In the genomic region with DNA sequence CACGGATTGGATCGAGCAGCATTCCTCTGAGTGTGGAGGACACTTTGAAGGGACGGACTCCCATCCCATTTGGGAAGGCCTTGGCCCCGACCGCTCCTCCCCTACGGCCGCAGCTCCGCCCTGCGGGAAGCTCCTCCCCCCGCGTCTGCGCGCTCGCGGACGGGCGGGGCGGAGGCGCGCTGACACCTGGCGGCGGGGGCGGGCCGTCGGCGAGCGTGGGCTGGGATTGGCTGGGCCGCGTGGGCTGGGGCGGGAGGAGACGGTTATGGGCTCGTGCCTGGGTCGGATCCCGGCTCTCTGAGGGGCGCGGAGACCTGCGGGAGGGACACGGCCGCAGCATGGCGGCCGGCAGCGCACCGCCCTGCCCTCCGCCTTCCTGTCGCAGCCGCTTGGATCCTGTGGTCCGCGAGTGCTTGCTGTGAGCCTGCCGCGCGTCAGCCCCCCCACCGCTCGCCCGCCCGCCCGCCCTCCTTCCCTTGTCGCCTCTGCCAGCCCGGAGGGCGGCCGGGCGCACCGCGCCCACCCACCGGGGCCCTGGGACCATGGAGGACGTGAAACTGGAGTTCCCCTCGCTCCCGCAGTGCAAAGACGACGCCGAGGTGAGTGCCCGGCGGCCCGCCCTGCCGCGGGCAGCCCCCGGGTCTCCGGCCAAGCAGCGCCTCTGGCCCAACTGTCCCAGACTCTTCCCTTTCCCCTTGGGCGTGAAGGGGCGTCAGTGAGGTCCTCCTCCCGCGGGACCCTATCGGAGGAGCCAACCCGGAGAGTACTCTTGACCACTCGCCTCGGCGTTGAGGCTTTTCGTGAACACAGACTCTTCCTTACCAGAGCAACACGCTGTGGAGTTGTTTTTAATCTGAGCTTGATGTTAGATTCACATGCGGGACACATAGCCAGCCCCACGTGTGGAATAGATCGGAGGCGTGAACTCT, we compare ENCODE assay signal across 8 mouse cellular contexts. TPM values are rescaled to one million over a fixed set of nuclear protein-coding genes. Genes with fewer than 3 reads are reported as not detected.
DNase-seq lines count a peak whose midpoint lies in the region; ATAC-seq lines count a peak whose summit lies in the region.

A gene (plus strand): TSS at position 163 of the 929 bp plus-strand sequence.

- peak within 1 kb of the TSS; percentile 79 for H3K27ac ChIP-seq in hindbrain, embryonic 15.5 days (replicated peaks)

- H3K36me3 ChIP-seq in hindbrain, embryonic 15.5 days, result peaks cover 19% of the 10 kb centered on the region

- H3K9ac ChIP-seq in hindbrain, embryonic 15.5 days, result peak within 1 kb of the TSS; percentile 72

- peaks cover 16% of the 10 kb centered on the region for H3K4me1 ChIP-seq in hindbrain, embryonic 15.5 days (replicated peaks)

- ATAC-seq in hindbrain, embryonic 15.5 days (ENCODE audit: low FRiP score, low read depth), result peak; percentile 99

- no peaks in the 10 kb centered on the region for H3K27me3 ChIP-seq in hindbrain, embryonic 15.5 days

- WGBS in hindbrain, embryonic 15.5 days, result under 1% methylated on average over 51 of the region's 93 CpGs

- no peaks in the 10 kb centered on the region for H3K9me3 ChIP-seq in hindbrain, embryonic 15.5 days

- peak within 1 kb of the TSS; percentile 88 for H3K4me3 ChIP-seq in hindbrain, embryonic 15.5 days

- peak; percentile 93 for DNase-seq in R1 (ENCODE audit: low read depth, low spot score)
- DNase-seq in cerebellum, postnatal 25 days, result peak; percentile 97 to 99
- DNase-seq in frontal cortex, postnatal 36 days (ENCODE audit: low spot score in 2 of 2), result peak; percentile 90 to 92
- DNase-seq in left cerebral cortex, adult 11 months (ENCODE audit: low spot score), result peak; percentile 86
- peak; percentile 98 for DNase-seq in lung, postnatal 4 days
- DNase-seq in retina, postnatal 7 days (ENCODE audit: low read depth, low spot score), result peak; percentile 86
- peak; percentile 92 for DNase-seq in urinary bladder, adult 2 months (ENCODE audit: low spot score)

- peak within 1 kb of the TSS; percentile 74 for H3K4me2 ChIP-seq in hindbrain, embryonic 15.5 days

RNA-seq across cellular contexts. Expression of the gene that starts here (rescaled TPM):
- polyA plus RNA-seq in hindbrain, embryonic 15.5 days (2015; fragmentation: Nextera tagmentation; extraction: Ambion mirVana), result 66.2 and 66.5 TPM in 2 replicates
- 15.6 and 16.3 TPM in 2 replicates for polyA plus RNA-seq in urinary bladder, adult 2 months (2012; rRNA removed)

Comparison
In these comparisons a context has a peak if more than half of its experiments do, and no peak if none do; other contexts are left out.
1. Peak in every context shown above with its lines: DNase-seq, ATAC-seq, H3K4me3 ChIP-seq and H3K27ac ChIP-seq.